Mouse (Mus musculus) embryonic facial prominence, embryonic 10.5 days (tissue): ENCODE data around the gene Mymx. TPM values are rescaled to one million over a fixed set of nuclear protein-coding genes. Genes with fewer than 3 reads are reported as not detected.

Source experiments
- DNase-seq: peaks from one replicate; pipeline ENCODE4 v3.0.0-alpha.2; 2017; ENCODE audit warnings: low spot score
- H3K27ac ChIP-seq: fragments of 300-500 bp; sonication (generic); replicated peaks from 2 replicates; pipeline ENCODE4 v1.5.1; 2016; ENCODE audit warnings: mild to moderate bottlenecking
- H3K27me3 ChIP-seq: fragments of 300-500 bp; sonication (generic); replicated peaks from 2 replicates; pipeline ENCODE4 v1.6.1; 2016; ENCODE audit warnings: low read depth, mild to moderate bottlenecking; ENCODE audit not compliant: poor library complexity, severe bottlenecking
- H3K36me3 ChIP-seq: fragments of 300-500 bp; sonication (generic); replicated peaks from 2 replicates; pipeline ENCODE4 v1.6.1; 2016; ENCODE audit warnings: mild to moderate bottlenecking, moderate library complexity
- H3K4me1 ChIP-seq: fragments of 300-500 bp; sonication (generic); 2 replicates; pipeline ENCODE4 v1.6.1; 2016
- H3K4me3 ChIP-seq: fragments of 300-500 bp; sonication (generic); 2 replicates; pipeline ENCODE4 v1.5.1; 2016; ENCODE audit warnings: mild to moderate bottlenecking, moderate library complexity
- H3K9me3 ChIP-seq: fragments of 300-500 bp; sonication (generic); 2 replicates; pipeline ENCODE4 v1.6.1; 2016; ENCODE audit warnings: mild to moderate bottlenecking
- WGBS: fragments of 180-500 bp; shearing (Covaris S2); methylation state at CpG from one replicate; pipeline ENCODE4 v1.1.7; 2016; 5-methylcytosine and 5-hydroxymethylcytosine counted together
- polyA plus RNA-seq: library from polyadenylated mRNA; unstranded; fragments of >200 nt; fragmentation: Nextera tagmentation; extraction: Ambion mirVana; gene quantifications from 2 replicates; pipeline ENCODE4 v1.2.1, GENCODE M21; 2016

The Mymx gene
- polyA plus RNA-seq, 1 experiment from 2014 or later = 0.39 TPM

- H3K4me3 ChIP-seq = peak within 1 kb of the TSS; percentile 100
- peaks cover 40% of the 10 kb centered on the region for H3K4me1 ChIP-seq
- H3K36me3 ChIP-seq = peaks cover 40% of the 10 kb centered on the region
- no peaks in the 10 kb centered on the region for H3K27me3 ChIP-seq
- H3K27ac ChIP-seq = peak within 1 kb of the TSS; percentile 99
- no peaks in the 10 kb centered on the region for H3K9me3 ChIP-seq
- under 1% methylated on average over 41 of the region's 41 CpGs for WGBS
- peak; percentile 99 for DNase-seq
Observed at GRCm38 (mm10) chr17:45573087-45573779, 28.7 kb downstream of the Mymx start, which contains the start of gene Hsp90ab1. TSS of gene Hsp90ab1 (minus strand) at chr17:45573271.

- H3K4me3 ChIP-seq = peak overlapping the region; percentile 100
- peaks cover 48% of the 10 kb centered on the region for H3K36me3 ChIP-seq
- WGBS = under 1% methylated on average over 57 of the region's 57 CpGs
- H3K27me3 ChIP-seq = no peaks in the 10 kb centered on the region
- DNase-seq = peak; percentile 92
- H3K4me1 ChIP-seq = peaks cover 41% of the 10 kb centered on the region
- H3K27ac ChIP-seq = peak overlapping the region; percentile 99
- no peaks in the 10 kb centered on the region for H3K9me3 ChIP-seq
Observed at GRCm38 (mm10) chr17:45572103-45573086, 29.5 kb downstream of the Mymx start.

- Histone ChIP-seq H3K4me1 (peaks cover 58% of the 10 kb centered on the region), H3K9me3 (no peaks in the 10 kb centered on the region), H3K36me3 (peaks cover 71% of the 10 kb centered on the region), H3K4me3 (peak overlapping the region; percentile 1; the same call in 1 of the 2 replicates), H3K27me3 (no peaks in the 10 kb centered on the region), H3K27ac (no peak overlapping the region)
- DNase-seq = peak; percentile 9
- 83% methylated on average over 4 of the region's 4 CpGs for WGBS
Observed at GRCm38 (mm10) chr17:45569999-45570398, 31.9 kb downstream of the Mymx start.

- peaks cover 71% of the 10 kb centered on the region for H3K36me3 ChIP-seq
- no peaks in the 10 kb centered on the region for H3K27me3 ChIP-seq
- H3K27ac ChIP-seq = no peak overlapping the region
- H3K9me3 ChIP-seq = no peaks in the 10 kb centered on the region
- WGBS = 89% methylated on average over 12 of the region's 12 CpGs
- peak; percentile 10 for DNase-seq
- no peak overlapping the region for H3K4me3 ChIP-seq
- peaks cover 58% of the 10 kb centered on the region for H3K4me1 ChIP-seq
Observed at GRCm38 (mm10) chr17:45568990-45569389, 32.9 kb downstream of the Mymx start.

GRCm38 (mm10) chr17:45567162-45567601, 34.7 kb downstream of the Mymx start:
- H3K9me3 ChIP-seq = no peaks in the 10 kb centered on the region
- H3K27me3 ChIP-seq = no peaks in the 10 kb centered on the region
- H3K27ac ChIP-seq = no peak overlapping the region
- no peak for DNase-seq
- 32% methylated on average over 4 of the region's 4 CpGs for WGBS
- H3K36me3 ChIP-seq = peaks cover 71% of the 10 kb centered on the region
- peaks cover 60% of the 10 kb centered on the region for H3K4me1 ChIP-seq
- H3K4me3 ChIP-seq = peak overlapping the region; percentile 30

- peak; percentile 44 for DNase-seq
- peaks cover 65% of the 10 kb centered on the region for H3K36me3 ChIP-seq
- no peaks in the 10 kb centered on the region for H3K27me3 ChIP-seq
- H3K27ac ChIP-seq = no peak overlapping the region
- H3K9me3 ChIP-seq = no peaks in the 10 kb centered on the region
- 76% methylated on average over 18 of the region's 18 CpGs for WGBS
- peaks cover 56% of the 10 kb centered on the region for H3K4me1 ChIP-seq
- H3K4me3 ChIP-seq = peak overlapping the region; percentile 30
Observed at GRCm38 (mm10) chr17:45566360-45567161, 35.3 kb downstream of the Mymx start.

- H3K4me3 ChIP-seq = peak overlapping the region; percentile 6; the same call in 1 of the 2 replicates
- DNase-seq = no peak
- H3K36me3 ChIP-seq = peaks cover 59% of the 10 kb centered on the region
- H3K9me3 ChIP-seq = no peaks in the 10 kb centered on the region
- H3K27me3 ChIP-seq = no peaks in the 10 kb centered on the region
- no peak overlapping the region for H3K27ac ChIP-seq
- peaks cover 51% of the 10 kb centered on the region for H3K4me1 ChIP-seq
- 86% methylated on average over 1 of the region's 1 CpGs for WGBS
Observed at GRCm38 (mm10) chr17:45566031-45566359, 35.9 kb downstream of the Mymx start.

GRCm38 (mm10) chr17:45565103-45565502, 36.8 kb downstream of the Mymx start:
- peaks cover 42% of the 10 kb centered on the region for H3K4me1 ChIP-seq
- peak overlapping the region; percentile 94 for H3K27ac ChIP-seq
- H3K36me3 ChIP-seq = peaks cover 54% of the 10 kb centered on the region
- no peak for DNase-seq
- H3K27me3 ChIP-seq = no peaks in the 10 kb centered on the region
- WGBS = 95% methylated on average over 11 of the region's 11 CpGs
- peak overlapping the region; percentile 94 for H3K4me3 ChIP-seq
- H3K9me3 ChIP-seq = no peaks in the 10 kb centered on the region

- peaks cover 39% of the 10 kb centered on the region for H3K4me1 ChIP-seq
- H3K27me3 ChIP-seq = no peaks in the 10 kb centered on the region
- H3K27ac ChIP-seq = peak overlapping the region; percentile 94
- 13% methylated on average over 18 of the region's 18 CpGs for WGBS
- peaks cover 49% of the 10 kb centered on the region for H3K36me3 ChIP-seq
- peak overlapping the region; percentile 94 for H3K4me3 ChIP-seq
- H3K9me3 ChIP-seq = no peaks in the 10 kb centered on the region
- peak; percentile 43 for DNase-seq
Observed at GRCm38 (mm10) chr17:45564531-45565084, 37.3 kb downstream of the Mymx start.

- H3K4me1 ChIP-seq = peaks cover 40% of the 10 kb centered on the region
- peak within 1 kb of the TSS; percentile 94 for H3K4me3 ChIP-seq
- peaks cover 42% of the 10 kb centered on the region for H3K36me3 ChIP-seq
- 0 out of 2 replicates have a peak, but pooled peaks cover 3% of the 10 kb centered on the region for H3K27me3 ChIP-seq
- H3K27ac ChIP-seq = peak within 1 kb of the TSS; percentile 94
- 2% methylated on average over 60 of the region's 61 CpGs for WGBS
- no peaks in the 10 kb centered on the region for H3K9me3 ChIP-seq
- peak; percentile 94 for DNase-seq
Observed at GRCm38 (mm10) chr17:45563655-45564530, 38.0 kb downstream of the Mymx start, which contains the start of gene Slc35b2. TSS of gene Slc35b2 (plus strand) at chr17:45563874.

- peaks cover 46% of the 10 kb centered on the region for H3K4me1 ChIP-seq
- WGBS = 74% methylated on average over 12 of the region's 12 CpGs
- peak overlapping the region; percentile 94; the same call in 1 of the 2 replicates for H3K4me3 ChIP-seq
Observed at GRCm38 (mm10) chr17:45563216-45563615, 38.7 kb downstream of the Mymx start.

More at GRCm38 (mm10) chr17:45563216-45563615, 38.7 kb downstream of the Mymx start:
- no peak overlapping the region for H3K27ac ChIP-seq
- H3K27me3 ChIP-seq = 0 out of 2 replicates have a peak, but pooled peaks cover 3% of the 10 kb centered on the region
- peaks cover 35% of the 10 kb centered on the region for H3K36me3 ChIP-seq
- H3K9me3 ChIP-seq = no peaks in the 10 kb centered on the region
- no peak for DNase-seq
